Mouse (Mus musculus) heart, embryonic 15.5 days (tissue): ENCODE results near the gene Mprip. TPM values are rescaled to one million over a fixed set of nuclear protein-coding genes. Genes with fewer than 3 reads are reported as not detected.

ENCODE experiments used
- ATAC-seq: fragments of 200-750 bp; cut with Nextera tagmentation; replicated peaks from 2 replicates; pipeline ENCODE4 v1.8.0; 2017; ENCODE audit warnings: low read depth, moderate TSS enrichment; ENCODE audit not compliant: insufficient number of reproducible peaks, insufficient read depth, low FRiP score
- H3K27ac ChIP-seq: fragments of 300-500 bp; sonication (generic); 2 replicates; pipeline ENCODE4 v1.5.1; 2015; ENCODE audit warnings: mild to moderate bottlenecking, inconsistent platforms
- H3K27me3 ChIP-seq: fragments of 300-500 bp; sonication (generic); 2 replicates; pipeline ENCODE4 v1.6.1; 2015; ENCODE audit warnings: inconsistent platforms
- H3K36me3 ChIP-seq: fragments of 300-500 bp; sonication (generic); 2 replicates; pipeline ENCODE4 v1.6.1; 2015; ENCODE audit warnings: mild to moderate bottlenecking, inconsistent platforms
- H3K4me1 ChIP-seq: fragments of 300-500 bp; sonication (generic); replicated peaks from 2 replicates; pipeline ENCODE4 v1.6.1; 2015; ENCODE audit warnings: inconsistent platforms
- H3K4me2 ChIP-seq: fragments of 300-500 bp; sonication (generic); 2 replicates; pipeline ENCODE4 v1.6.1; 2015; ENCODE audit warnings: inconsistent platforms, mild to moderate bottlenecking, moderate library complexity
- H3K4me3 ChIP-seq: fragments of 300-500 bp; sonication (generic); 2 replicates; pipeline ENCODE4 v1.5.1; 2015; ENCODE audit warnings: mild to moderate bottlenecking, inconsistent platforms
- H3K9ac ChIP-seq: fragments of 300-500 bp; sonication (generic); 2 replicates; pipeline ENCODE4 v1.6.1; 2015; ENCODE audit warnings: mild to moderate bottlenecking, inconsistent platforms
- H3K9me3 ChIP-seq: fragments of 300-500 bp; sonication (generic); replicated peaks from 2 replicates; pipeline ENCODE4 v1.6.1; 2016; ENCODE audit warnings: inconsistent platforms
- WGBS: fragments of 180-500 bp; shearing (Covaris S2); methylation state at CpG from one replicate; pipeline ENCODE4 v1.1.7; 2015; ENCODE audit warnings: mixed read lengths; 5-methylcytosine and 5-hydroxymethylcytosine counted together
- polyA plus RNA-seq: library from polyadenylated mRNA; unstranded; fragments of >200 nt; fragmentation: Nextera tagmentation; extraction: Ambion mirVana; gene quantifications from 2 replicates; pipeline ENCODE4 v1.2.1, GENCODE M21; 2015

Mprip gene
- polyA plus RNA-seq, 1 experiment from 2014 or later, result 51.1 TPM

DNA sequence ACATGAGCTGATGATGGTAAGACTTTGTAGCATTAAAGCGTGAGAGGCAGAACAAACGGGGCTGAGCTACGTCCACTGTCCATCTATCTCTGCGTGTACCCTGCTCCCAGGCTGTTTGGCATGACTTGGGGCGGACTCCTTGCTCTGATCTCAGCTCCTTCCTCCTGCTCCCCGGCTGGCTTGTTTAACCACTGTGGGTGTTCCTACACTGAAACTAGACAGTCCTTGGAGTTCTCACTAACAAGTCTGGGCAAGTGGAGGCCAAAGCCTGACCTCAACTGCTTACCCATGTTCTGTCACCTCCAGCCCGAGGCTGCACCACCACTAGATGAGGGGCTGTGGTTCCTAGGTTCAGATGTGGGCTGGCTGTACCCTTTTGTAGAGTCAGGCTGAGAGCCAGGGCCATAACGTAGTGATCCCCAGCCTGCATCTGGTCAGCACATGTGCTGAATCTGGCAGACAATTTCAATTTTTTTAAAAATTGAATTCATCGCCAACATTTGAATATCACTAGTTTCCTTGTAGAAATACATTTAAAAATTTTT lies 25.8 kb upstream of the Mprip start:
- Histone ChIP-seq H3K27ac (no peak overlapping the region), H3K27me3 (no peaks in the 10 kb centered on the region; the same call in 1 of the 2 replicates), H3K9me3 (no peaks in the 10 kb centered on the region), H3K4me1 (peaks cover 7% of the 10 kb centered on the region), H3K36me3 (no peaks in the 10 kb centered on the region), H3K4me2 (no peak overlapping the region), H3K9ac (no peak overlapping the region), H3K4me3 (no peak overlapping the region)
- 68% methylated on average over 9 of the region's 9 CpGs for WGBS
- ATAC-seq, result no peak

DNA sequence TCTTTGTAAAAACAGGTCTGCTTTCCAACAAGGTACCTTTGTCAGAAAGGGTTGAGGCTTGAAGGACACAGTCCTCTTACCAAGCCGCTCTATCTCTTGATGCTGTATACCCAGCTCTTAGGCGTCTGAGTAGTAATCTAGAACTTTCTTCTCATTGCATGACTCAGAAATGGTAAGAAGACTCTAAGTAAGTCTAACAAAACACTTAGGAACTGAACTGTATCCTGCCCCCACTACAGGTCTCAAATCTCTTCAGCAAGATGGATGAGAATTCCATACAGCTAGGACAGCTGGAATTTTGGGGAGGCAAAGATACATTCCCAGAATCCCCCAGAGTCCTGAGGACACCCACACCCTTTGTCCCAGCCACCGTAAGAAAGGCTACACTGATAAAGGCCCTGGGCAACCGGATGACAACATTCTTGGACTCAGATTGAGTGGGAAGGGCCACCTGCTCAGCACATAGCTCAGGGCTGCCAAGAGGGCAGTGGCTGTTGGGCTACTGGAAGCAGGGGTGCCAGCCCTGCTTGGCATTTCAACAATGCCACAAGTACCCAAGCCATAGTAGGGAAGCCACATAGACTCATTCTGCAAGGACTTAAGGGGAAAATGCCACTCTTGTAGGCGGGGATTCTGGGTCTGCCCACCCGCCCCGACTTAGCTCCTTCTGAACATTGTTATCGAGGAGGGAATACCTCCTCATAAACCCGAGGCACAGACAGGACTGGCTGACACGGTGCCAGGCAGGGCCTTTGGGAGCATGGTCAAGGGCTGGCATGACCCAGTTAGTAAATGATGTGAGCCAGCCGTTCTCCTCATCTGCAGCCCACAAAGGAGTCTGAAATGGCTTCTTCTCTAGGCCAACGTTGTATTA lies 25.0 kb upstream of the Mprip start:
- peaks cover 7% of the 10 kb centered on the region for H3K4me1 ChIP-seq
- no peak overlapping the region for H3K4me2 ChIP-seq
- no peak overlapping the region for H3K27ac ChIP-seq
- 68% methylated on average over 12 of the region's 12 CpGs for WGBS
- no peaks in the 10 kb centered on the region for H3K36me3 ChIP-seq
- H3K9ac ChIP-seq, result no peak overlapping the region
- no peak overlapping the region for H3K4me3 ChIP-seq
- H3K9me3 ChIP-seq, result no peaks in the 10 kb centered on the region
- H3K27me3 ChIP-seq, result no peaks in the 10 kb centered on the region; the same call in 1 of the 2 replicates
- ATAC-seq, result no peak

DNA sequence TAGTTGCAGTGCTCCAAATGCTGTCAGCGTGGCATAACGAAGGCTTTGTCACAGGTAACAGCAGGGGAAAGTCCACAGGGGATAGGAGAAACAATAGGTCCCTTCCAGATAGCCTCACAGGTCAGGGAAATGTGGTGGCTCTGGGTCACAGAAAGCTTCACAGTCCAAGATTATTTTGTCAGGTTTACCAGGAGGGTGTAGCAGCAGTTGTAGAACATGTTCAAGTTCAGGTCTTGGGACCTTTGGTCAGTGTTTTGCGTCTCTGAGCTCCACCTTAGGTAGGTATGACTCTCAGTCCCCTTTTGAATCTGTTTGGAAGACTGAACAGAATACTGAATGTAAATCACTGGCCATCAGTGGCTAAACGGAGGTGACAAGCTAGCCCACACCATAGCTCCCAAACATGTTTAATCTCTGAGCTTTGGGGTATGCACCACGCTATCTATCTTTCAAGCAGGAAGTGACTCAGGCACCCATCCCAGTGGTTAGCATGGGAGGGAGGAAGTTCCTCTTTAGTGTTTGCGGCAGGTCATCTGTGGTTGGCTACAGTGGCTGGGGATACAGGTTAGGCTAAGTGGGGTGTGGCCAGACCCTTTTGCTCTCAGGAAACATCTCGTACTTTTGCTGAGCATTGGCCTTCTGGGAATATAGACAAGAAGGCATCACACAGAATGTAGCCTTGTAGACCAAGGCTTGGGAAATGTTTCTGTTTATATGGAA lies 24.2 kb upstream of the Mprip start:
- ATAC-seq, result no peak
- Histone ChIP-seq H3K4me2 (no peak overlapping the region), H3K36me3 (no peaks in the 10 kb centered on the region), H3K27me3 (no peaks in the 10 kb centered on the region; the same call in 1 of the 2 replicates), H3K4me1 (peaks cover 7% of the 10 kb centered on the region), H3K4me3 (no peak overlapping the region), H3K27ac (no peak overlapping the region), H3K9me3 (no peaks in the 10 kb centered on the region), H3K9ac (no peak overlapping the region)
- WGBS, result 62% methylated on average over 7 of the region's 7 CpGs

DNA sequence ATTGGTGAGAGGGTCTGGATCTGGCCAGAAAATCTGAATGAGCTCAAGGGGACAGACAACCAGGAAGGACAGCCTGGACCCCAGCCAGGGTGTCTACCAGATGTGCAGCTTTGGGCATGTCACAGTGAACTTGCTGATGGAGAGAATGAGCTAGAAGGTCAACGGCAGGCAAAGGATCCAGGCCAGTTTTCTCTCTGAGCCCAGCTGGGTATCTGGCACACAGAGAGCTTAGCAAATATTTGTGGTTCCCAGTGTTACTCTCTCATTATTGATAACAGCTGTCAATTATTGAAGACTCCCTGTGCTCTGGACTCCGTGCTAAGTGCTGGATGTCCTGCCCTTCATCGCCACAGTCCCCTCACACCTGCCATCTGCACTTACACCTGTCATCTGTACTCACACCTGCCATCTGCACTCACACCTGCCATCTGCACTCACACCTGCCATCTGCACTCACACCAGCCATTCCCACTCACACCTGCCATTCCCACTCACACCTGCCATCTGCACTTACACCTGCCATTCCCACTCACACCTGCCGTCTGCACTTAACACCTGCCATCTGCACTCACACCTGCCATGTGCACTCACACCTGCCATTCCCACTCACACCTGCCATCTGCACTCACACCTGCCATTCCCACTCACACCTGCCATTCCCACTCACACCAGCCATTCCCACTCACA lies 21.0 kb upstream of the Mprip start:
- no peak overlapping the region for H3K27ac ChIP-seq
- peaks cover 11% of the 10 kb centered on the region for H3K4me1 ChIP-seq
- H3K9ac ChIP-seq, result no peak overlapping the region
- no peak for ATAC-seq
- H3K4me2 ChIP-seq, result no peak overlapping the region
- no peaks in the 10 kb centered on the region for H3K36me3 ChIP-seq
- H3K4me3 ChIP-seq, result no peak overlapping the region
- no peaks in the 10 kb centered on the region; the same call in 1 of the 2 replicates for H3K27me3 ChIP-seq
- 71% methylated on average over 4 of the region's 4 CpGs for WGBS
- no peaks in the 10 kb centered on the region for H3K9me3 ChIP-seq

DNA sequence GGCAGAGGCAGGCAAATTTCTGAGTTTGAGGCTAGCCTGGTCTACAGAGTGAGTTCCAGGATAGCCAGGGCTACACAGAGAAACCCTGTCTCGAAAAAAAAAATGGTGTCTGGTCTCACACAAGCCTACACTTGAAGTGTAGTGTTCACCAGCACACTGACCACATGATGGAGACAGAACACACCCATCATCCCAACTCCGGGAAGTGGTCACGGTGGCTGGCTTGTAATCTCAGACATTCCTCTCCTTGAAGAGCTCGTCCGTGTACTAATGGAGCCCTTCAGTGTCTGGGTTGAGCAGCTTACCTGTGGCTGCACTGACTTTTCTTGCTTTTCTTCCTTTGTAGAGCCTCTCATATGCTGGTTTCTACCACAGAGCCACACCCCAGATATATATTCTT lies 19.9 kb upstream of the Mprip start:
- WGBS, result 41% methylated on average over 5 of the region's 5 CpGs
- no peak for ATAC-seq
- peaks cover 9% of the 10 kb centered on the region for H3K4me1 ChIP-seq

DNA sequence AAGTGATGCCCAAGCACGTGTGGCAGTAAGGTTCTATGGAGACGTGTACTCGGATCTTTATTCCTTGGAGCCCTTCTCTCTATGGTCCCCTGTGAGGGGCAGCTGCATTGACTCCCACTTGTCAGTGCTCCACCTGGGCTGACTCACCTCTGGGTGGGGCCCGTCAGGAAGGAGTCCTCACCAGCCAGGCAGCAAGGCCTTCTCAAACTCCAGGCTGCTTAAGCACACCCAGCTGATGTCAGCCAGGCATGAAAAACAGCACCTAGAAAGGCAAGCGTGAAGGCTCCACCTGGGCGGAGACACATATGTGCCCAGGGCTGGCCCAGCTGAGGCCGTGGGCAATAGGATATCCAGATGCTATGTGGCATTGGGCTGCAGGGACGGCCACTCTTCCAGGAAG lies 18.7 kb upstream of the Mprip start:
- no peak overlapping the region for H3K9ac ChIP-seq
- no peaks in the 10 kb centered on the region for H3K36me3 ChIP-seq
- no peak for ATAC-seq
- H3K27me3 ChIP-seq, result no peaks in the 10 kb centered on the region
- H3K9me3 ChIP-seq, result no peaks in the 10 kb centered on the region
- peaks cover 6% of the 10 kb centered on the region for H3K4me1 ChIP-seq
- no peak overlapping the region for H3K4me3 ChIP-seq
- 75% methylated on average over 8 of the region's 8 CpGs for WGBS
- H3K27ac ChIP-seq, result no peak overlapping the region
- no peak overlapping the region for H3K4me2 ChIP-seq

More for the DNA sequence above, 19.9 kb upstream of the Mprip start:
- Histone ChIP-seq H3K36me3 (no peaks in the 10 kb centered on the region), H3K27me3 (no peaks in the 10 kb centered on the region), H3K4me2 (no peak overlapping the region), H3K9me3 (no peaks in the 10 kb centered on the region), H3K9ac (no peak overlapping the region), H3K27ac (no peak overlapping the region), H3K4me3 (no peak overlapping the region)

DNA sequence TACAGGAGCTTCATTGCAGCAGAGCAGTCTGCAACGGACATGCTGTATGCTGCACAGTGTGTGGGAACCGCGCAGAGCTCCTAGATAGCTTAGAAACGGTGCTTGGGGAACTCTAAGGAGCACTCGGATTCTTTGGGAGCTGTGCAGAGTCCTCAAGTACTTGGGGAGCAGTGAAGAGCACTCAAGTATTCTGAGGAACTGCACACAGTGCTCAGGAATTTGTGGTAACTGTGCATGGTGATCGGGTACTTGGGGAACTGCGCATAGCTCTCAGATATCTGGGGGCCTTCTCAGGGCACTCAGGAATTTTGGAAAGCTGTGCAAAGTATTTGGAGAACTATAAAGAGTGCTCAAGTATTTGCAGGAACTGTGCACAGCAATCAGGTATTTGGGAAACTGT lies 16.1 kb upstream of the Mprip start:
- WGBS, result 26% methylated on average over 7 of the region's 7 CpGs
- H3K27ac ChIP-seq, result no peak overlapping the region
- no peak overlapping the region for H3K9ac ChIP-seq
- no peaks in the 10 kb centered on the region for H3K27me3 ChIP-seq
- ATAC-seq, result no peak
- H3K4me1 ChIP-seq, result peaks cover 6% of the 10 kb centered on the region
- H3K4me3 ChIP-seq, result no peak overlapping the region
- H3K36me3 ChIP-seq, result no peaks in the 10 kb centered on the region
- peak overlapping the region; percentile 21; the same call in 1 of the 2 replicates for H3K4me2 ChIP-seq
- H3K9me3 ChIP-seq, result no peaks in the 10 kb centered on the region

DNA sequence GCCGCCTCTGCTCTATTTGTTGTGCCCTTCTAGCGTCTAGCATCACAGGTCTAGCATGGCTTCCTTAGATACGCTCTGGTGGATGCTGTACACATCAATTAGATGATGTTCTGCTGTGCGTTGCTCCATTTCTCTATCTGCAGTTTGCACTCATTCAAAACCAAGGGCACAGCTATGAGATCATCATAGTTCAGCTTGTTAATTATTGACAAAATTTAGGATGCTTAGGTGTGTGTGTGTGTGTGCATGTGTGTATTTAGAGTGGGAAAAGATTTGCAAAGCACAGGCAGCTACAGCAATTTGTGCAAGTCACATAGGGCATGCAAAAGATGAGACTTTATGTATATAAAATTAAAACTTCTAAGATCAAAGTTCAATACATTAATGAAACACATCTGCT lies 12.0 kb upstream of the Mprip start:
- peaks cover 6% of the 10 kb centered on the region for H3K4me1 ChIP-seq
- H3K27me3 ChIP-seq, result no peaks in the 10 kb centered on the region
- no peak overlapping the region for H3K4me2 ChIP-seq
- no peak for ATAC-seq
- H3K4me3 ChIP-seq, result no peak overlapping the region
- H3K9me3 ChIP-seq, result no peaks in the 10 kb centered on the region
- H3K27ac ChIP-seq, result no peak overlapping the region
- 74% methylated on average over 4 of the region's 4 CpGs for WGBS
- H3K9ac ChIP-seq, result no peak overlapping the region
- no peaks in the 10 kb centered on the region for H3K36me3 ChIP-seq

DNA sequence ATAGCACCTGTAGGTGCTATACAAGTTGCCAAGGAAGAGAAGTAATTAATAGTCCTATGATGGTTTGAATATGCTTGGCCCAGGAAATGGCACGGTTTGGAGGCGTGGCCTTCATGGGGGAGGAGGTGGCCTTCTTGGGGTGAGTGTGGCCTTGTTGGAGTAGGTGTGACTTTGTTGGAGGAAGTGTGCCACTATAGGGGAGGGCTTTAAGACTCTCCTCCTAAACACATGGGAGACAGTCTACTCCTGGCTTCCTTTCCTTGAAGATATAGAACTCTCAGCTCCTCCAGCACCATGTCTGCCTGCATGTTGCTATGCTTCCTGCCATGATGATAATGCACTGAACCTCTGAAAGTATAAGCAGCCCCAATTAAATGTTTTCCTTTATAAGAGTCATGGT lies 8.1 kb upstream of the Mprip start:
- Histone ChIP-seq H3K9ac (no peak overlapping the region), H3K27me3 (no peaks in the 10 kb centered on the region), H3K36me3 (no peaks in the 10 kb centered on the region), H3K4me2 (no peak overlapping the region), H3K27ac (no peak overlapping the region), H3K4me3 (no peak overlapping the region), H3K4me1 (peaks cover 10% of the 10 kb centered on the region), H3K9me3 (no peaks in the 10 kb centered on the region)
- no peak for ATAC-seq
- WGBS, result 76% methylated on average over 2 of the region's 2 CpGs

DNA sequence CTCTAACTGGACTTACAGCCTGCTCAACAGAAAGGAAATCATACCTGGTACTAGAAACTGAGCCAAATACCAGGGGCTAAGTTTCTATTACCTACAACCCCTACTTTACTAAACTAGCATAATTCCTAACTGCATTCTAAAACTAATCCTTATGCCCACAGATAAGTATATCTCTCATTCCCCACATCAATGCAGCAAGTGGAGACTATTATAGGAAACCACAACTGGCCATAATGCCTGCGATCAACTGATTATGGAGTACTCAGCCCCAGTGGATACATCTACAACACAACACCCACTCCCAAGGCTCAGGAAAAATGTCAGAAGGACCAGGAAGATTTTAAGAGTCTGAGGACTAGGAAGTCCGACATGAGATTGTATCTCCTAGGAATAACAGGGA lies 7.6 kb upstream of the Mprip start:
- Histone ChIP-seq H3K9ac (no peak overlapping the region), H3K27me3 (no peaks in the 10 kb centered on the region), H3K9me3 (no peaks in the 10 kb centered on the region), H3K4me1 (peaks cover 10% of the 10 kb centered on the region), H3K36me3 (no peaks in the 10 kb centered on the region), H3K27ac (no peak overlapping the region), H3K4me3 (no peak overlapping the region), H3K4me2 (no peak overlapping the region)
- ATAC-seq, result no peak
- WGBS, result 79% methylated on average over 2 of the region's 2 CpGs

DNA sequence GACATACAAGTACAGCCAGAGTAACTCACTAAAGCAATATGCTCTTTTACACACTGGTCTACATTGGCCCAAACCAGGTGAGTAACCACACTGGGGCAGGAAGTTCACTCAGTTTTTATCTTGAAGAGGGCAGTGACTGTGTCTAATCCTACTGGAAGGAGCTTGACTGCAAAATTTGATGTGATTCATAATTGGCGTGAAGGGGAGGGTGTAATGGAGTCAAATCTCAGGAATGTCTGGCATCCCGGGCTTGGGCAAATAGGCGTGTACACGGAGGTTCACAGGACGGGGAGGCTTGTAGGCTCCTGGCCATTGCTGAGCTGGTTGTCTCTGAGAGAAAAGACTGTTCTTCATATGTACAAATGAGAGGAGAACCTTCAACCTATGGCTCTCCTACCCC lies 5.8 kb upstream of the Mprip start:
- H3K36me3 ChIP-seq, result no peaks in the 10 kb centered on the region
- no peak overlapping the region for H3K4me3 ChIP-seq
- 40% methylated on average over 5 of the region's 5 CpGs for WGBS
- no peak overlapping the region for H3K9ac ChIP-seq
- no peaks in the 10 kb centered on the region for H3K9me3 ChIP-seq
- H3K27ac ChIP-seq, result peak overlapping the region; percentile 17
- H3K4me1 ChIP-seq, result peaks cover 10% of the 10 kb centered on the region
- H3K27me3 ChIP-seq, result no peaks in the 10 kb centered on the region
- no peak overlapping the region for H3K4me2 ChIP-seq
- ATAC-seq, result 0 out of 2 replicates have a peak, but pooled peaks have one; percentile 18
